Mouse (Mus musculus) cortical plate, adult 2 months (tissue): ENCODE data around the gene Foxp1. TPM values are rescaled to one million over a fixed set of nuclear protein-coding genes. Genes with fewer than 3 reads are reported as not detected.
A peak's percentile ranks its signal among the peaks of the same experiment; 100 is the strongest.

Source experiments
- H3K27ac ChIP-seq: fragments of 200-500 bp; 2 replicates; pipeline ENCODE4 v1.5.1; 2012; ENCODE audit warnings: low read length, control low read depth, inconsistent platforms; ENCODE audit not compliant: insufficient read depth
- H3K4me1 ChIP-seq: fragments of 200-500 bp; 2 replicates; pipeline ENCODE4 v1.6.1; 2011; ENCODE audit warnings: low read length; ENCODE audit not compliant: control insufficient read depth, insufficient read depth
- H3K4me3 ChIP-seq: fragments of 200-500 bp; 2 replicates; pipeline ENCODE4 v1.5.1; 2011; ENCODE audit warnings: mild to moderate bottlenecking, low read length, control low read depth; ENCODE audit not compliant: insufficient read depth
- CTCF ChIP-seq: fragments of 200-500 bp; IDR thresholded peaks from 2 replicates; pipeline ENCODE4 v1.5.1; 2011; ENCODE audit warnings: mild to moderate bottlenecking, control low read depth, low read length; ENCODE audit not compliant: insufficient read depth; ENCODE audit errors: extremely low read depth
- POLR2A ChIP-seq: fragments of 200-500 bp; IDR thresholded peaks from 2 replicates; pipeline ENCODE4 v1.6.1; 2011; ENCODE audit warnings: mild to moderate bottlenecking, low read length, control low read depth; ENCODE audit not compliant: insufficient read depth; ENCODE audit errors: extremely low read depth
- polyA plus RNA-seq: library from polyadenylated mRNA; depleted of rRNA; stranded (reverse); fragments of >200 nt; gene quantifications from 2 replicates; pipeline ENCODE4 v1.2.3, GENCODE M21; 2012

The Foxp1 gene
- polyA plus RNA-seq, 1 experiment = 99.2 TPM

- Histone ChIP-seq H3K4me3 (no peak overlapping the region), H3K27ac (no peak overlapping the region), H3K4me1 (peaks cover 3% of the 10 kb centered on the region; the same call in 1 of the 2 replicates)
- TF ChIP-seq POLR2A (no peak), CTCF (no peak)
Observed at GRCm38 (mm10) chr6:99097191-99097590, 425.3 kb downstream of the Foxp1 start.

DNA sequence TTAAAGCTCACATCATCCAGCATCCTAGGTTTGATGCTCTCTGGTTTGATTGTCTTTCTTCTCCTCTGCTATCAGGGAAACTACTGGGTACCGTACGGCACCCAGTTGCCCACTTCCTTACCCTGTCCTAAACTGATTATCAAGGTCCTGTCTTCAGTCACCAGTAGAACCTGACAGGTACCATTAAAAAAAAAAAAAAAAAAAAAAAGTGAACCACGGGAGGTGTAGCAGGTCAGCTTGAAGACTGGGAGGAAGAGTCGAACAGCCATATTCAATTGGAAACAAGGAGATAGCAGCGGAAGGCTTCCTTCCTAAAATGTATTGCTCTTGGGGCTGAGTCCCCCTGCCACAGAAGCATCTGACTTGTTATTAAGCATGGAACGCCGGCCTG, 425.8 kb downstream of the Foxp1 start:
- TF ChIP-seq POLR2A (no peak), CTCF (no peak)
- no peak overlapping the region for H3K27ac ChIP-seq
- peaks cover 3% of the 10 kb centered on the region; the same call in 1 of the 2 replicates for H3K4me1 ChIP-seq
- H3K4me3 ChIP-seq = no peak overlapping the region

GRCm38 (mm10) chr6:99096105-99096775, 426.3 kb downstream of the Foxp1 start:
- Histone ChIP-seq H3K4me1 (peaks cover under 1% of the 10 kb centered on the region; the same call in 1 of the 2 replicates), H3K27ac (no peak overlapping the region), H3K4me3 (peak overlapping the region; percentile 7)
- TF ChIP-seq CTCF (no peak), POLR2A (no peak)

GRCm38 (mm10) chr6:99095185-99096104, 427.1 kb downstream of the Foxp1 start:
- Histone ChIP-seq H3K4me3 (peak overlapping the region; percentile 7), H3K27ac (no peak overlapping the region)

GRCm38 (mm10) chr6:99094339-99094989, 428.1 kb downstream of the Foxp1 start:
- Histone ChIP-seq H3K27ac (no peak overlapping the region), H3K4me1 (no peaks in the 10 kb centered on the region; the same call in 1 of the 2 replicates), H3K4me3 (no peak overlapping the region)
- no peak for TF ChIP-seq CTCF
- no peak for TF ChIP-seq POLR2A

More at GRCm38 (mm10) chr6:99095185-99096104, 427.1 kb downstream of the Foxp1 start:
- H3K4me1 ChIP-seq = no peaks in the 10 kb centered on the region; the same call in 1 of the 2 replicates
- TF ChIP-seq CTCF (no peak), POLR2A (no peak)

- Histone ChIP-seq H3K27ac (no peak overlapping the region), H3K4me3 (no peak overlapping the region), H3K4me1 (no peaks in the 10 kb centered on the region; the same call in 1 of the 2 replicates)
- TF ChIP-seq POLR2A (no peak), CTCF (no peak)
Observed at GRCm38 (mm10) chr6:99093856-99094255, 428.7 kb downstream of the Foxp1 start.

- H3K27ac ChIP-seq = no peak overlapping the region
- no peaks in the 10 kb centered on the region; the same call in 1 of the 2 replicates for H3K4me1 ChIP-seq
- TF ChIP-seq CTCF = no peak
- no peak for TF ChIP-seq POLR2A
- H3K4me3 ChIP-seq = no peak overlapping the region
Observed at GRCm38 (mm10) chr6:99093208-99093607, 429.3 kb downstream of the Foxp1 start.

DNA sequence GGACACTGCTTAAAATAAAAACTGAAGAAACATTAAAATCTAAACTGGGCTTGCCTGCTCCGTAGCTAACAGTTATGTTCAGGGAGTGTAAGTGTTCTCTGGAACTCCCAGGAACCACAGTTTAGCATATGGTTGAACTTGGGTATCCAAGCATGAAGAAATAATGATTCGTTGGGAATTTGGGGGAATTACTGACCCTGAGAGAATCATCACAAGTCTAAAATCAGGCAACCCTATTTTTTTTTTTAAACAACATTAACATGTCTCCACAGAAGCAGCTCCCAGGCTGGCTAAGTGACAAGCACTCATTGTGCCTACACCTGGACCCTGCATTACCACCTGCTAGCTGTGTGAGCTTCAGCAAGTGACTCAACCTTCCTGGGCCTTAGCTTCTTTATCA, 430.7 kb downstream of the Foxp1 start:
- no peaks in the 10 kb centered on the region; the same call in 1 of the 2 replicates for H3K4me1 ChIP-seq
- TF ChIP-seq POLR2A = no peak
- TF ChIP-seq CTCF = no peak
- H3K27ac ChIP-seq = no peak overlapping the region
- H3K4me3 ChIP-seq = no peak overlapping the region

DNA sequence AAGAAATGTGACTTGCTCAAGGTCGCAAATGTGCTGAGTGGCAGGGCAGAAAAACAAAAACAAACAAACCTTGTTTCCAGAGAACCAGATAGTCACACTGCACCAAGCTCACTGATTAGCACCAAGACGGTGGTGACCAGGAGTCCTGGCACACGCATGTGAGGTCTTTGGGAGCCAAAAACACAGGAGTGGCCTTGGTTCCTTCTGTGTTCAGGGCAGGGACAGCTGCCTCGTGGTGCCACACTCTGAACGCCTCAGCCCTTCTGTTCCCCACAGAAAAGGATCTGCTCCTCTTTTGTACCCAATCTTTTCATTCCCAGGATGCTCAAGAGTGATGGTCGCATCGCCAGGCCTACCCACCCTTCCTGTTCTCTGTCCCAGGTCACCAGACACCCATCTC, 434.9 kb downstream of the Foxp1 start:
- Histone ChIP-seq H3K27ac (no peak overlapping the region), H3K4me3 (no peak overlapping the region), H3K4me1 (no peaks in the 10 kb centered on the region)
- TF ChIP-seq POLR2A = no peak
- TF ChIP-seq CTCF = no peak
